Mouse (Mus musculus): ENCODE data around the gene Irgm2.

Irgm2 gene

GRCm38 (mm10) chr11:58257816-58258215, 58.4 kb downstream of the Irgm2 start:
- CTCF ChIA-PET: no interaction called here

- CTCF ChIA-PET: no interaction called here
Measured at GRCm38 (mm10) chr11:58260156-58260555, 60.7 kb downstream of the Irgm2 start.

GRCm38 (mm10) chr11:58261826-58262225, 62.4 kb downstream of the Irgm2 start:
- CTCF ChIA-PET: no interaction called here

- CTCF ChIA-PET: no interaction called here
Measured at GRCm38 (mm10) chr11:58262336-58262735, 62.9 kb downstream of the Irgm2 start.

DNA sequence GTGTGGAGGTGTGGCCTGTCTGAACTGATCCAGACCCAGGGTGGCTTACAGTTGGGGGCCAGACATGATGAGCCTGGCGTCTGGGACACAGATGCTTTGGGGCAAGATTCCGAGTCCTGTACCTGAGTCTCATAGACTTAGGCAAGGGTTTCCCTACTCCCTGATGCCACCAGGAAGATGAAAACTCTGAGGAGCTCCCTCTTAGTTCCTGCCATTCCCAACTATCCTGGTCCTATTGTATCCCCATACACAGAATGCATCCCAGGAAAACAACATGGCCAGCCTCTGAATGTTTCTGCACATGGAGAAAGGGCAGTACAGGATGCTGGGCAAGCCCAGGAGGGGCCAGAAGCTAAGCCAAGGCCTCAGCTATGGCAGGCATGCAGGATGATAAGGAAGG, 64.1 kb downstream of the Irgm2 start:
- CTCF ChIA-PET: no interaction called here

DNA sequence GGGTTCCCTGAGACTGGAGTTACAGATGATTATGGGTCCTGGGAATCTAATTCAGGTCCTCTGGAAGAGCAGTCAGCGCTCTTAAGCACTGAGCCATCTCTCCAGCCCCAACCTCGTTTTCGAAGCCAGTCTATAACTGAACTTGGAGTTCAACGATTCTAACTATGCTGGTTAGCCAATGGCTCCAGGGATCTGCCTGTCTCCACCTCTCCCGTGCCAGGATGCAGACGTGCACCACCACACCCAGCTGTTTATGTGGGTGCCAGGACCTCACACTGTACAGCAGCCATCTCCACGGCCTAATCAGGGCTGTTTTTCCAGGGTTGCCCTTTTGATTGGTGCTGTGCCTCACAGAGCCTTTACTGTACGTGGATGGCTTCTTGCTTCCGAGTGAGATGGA, 65.1 kb downstream of the Irgm2 start:
- CTCF ChIA-PET: no interaction called here

- CTCF ChIA-PET: no interaction called here
Measured at GRCm38 (mm10) chr11:58268285-58268684, 68.9 kb downstream of the Irgm2 start.
